Mouse (Mus musculus): ENCODE measurements around the gene Gltpd2.
"Not testable (repeated sequence)": the region's sequence is repeated elsewhere in the genome, so short reads cannot be mapped to it uniquely, and the experiment has no call there.

The Gltpd2 gene

DNA sequence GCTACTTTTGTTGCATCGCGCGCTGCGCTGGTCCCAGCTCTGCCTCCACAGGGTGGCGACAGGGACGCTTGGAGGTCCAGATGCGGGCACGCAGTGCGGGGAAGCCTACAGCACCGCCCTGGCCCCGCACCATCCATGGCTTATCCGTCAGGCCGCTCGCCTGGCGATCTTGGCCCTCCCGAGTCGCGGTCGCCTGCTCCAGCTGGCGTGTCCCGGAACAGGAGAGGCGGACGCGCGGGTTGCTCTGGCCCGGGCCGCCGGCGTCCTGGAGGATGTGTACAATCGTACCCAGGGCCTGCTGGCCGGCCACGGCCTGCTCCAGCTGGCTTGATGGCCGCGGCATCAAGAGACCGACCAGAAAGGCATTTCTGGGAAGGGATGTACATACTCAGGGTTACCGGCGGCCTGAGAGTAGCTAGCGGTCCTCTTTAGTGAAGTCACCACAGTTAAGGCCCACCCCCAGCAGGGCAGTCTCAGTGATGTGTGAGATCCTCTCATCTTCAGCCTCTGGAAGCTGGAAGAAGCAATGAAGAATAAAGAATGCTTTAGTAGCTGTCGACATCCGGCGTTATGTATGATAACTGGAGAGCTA lies 1.3 kb downstream of the Gltpd2 start:
- no peak for DNase-seq

GRCm38 (mm10) chr11:70523306-70523989 lies 4.5 kb downstream of the Gltpd2 start:
- not testable (repeated sequence) for DNase-seq

- no peak for DNase-seq
These were observed 5.8 kb downstream of the Gltpd2 start for GRCm38 (mm10) chr11:70524782-70525181.

DNA sequence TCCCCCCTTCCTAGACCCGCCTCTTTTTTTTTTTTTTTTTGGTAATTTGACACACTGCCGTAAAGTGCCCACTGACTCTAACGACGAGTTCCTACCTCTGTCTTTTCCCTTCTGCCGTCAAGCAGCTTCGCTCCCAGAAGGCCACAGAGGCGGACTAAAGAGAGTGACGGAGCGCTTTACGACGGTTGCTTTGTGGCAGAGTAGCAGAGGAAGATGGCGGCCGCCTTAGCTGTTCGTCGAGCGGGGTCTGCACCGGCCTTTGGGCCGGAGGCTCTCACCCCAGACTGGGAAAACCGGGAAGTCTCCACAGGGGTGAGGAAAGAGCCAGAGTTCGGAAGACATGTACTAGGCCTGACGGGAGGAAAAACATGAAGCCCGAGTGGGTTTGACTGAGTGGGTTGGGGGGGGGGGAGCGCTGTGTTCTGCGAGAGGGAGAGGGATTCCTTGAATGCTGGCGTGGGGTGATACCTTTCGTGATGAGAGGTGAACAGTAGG lies 6.2 kb downstream of the Gltpd2 start, which contains the start of gene Psmb6:
Psmb6 (plus strand) TSS at position 184 of the 495 bp plus-strand sequence.
- peak; percentile 97 for DNase-seq

DNA sequence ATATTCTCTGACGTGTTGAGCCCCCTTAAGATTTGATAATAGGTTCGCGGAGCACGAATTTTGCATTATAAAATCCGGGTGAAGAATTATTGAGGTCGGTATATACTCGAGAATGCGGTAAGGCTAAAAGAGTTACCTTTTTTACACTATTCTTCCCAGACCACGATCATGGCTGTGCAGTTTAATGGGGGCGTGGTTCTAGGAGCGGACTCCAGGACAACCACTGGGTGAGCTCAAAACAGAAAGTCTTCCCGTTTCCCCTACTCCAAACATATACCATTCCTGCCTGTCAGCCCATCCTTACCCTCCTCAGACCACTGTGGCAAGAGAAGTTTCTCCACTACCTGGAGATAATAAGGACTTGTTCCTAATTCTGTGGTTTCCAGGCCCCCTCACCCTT lies 6.7 kb downstream of the Gltpd2 start:
- no peak for DNase-seq

DNA sequence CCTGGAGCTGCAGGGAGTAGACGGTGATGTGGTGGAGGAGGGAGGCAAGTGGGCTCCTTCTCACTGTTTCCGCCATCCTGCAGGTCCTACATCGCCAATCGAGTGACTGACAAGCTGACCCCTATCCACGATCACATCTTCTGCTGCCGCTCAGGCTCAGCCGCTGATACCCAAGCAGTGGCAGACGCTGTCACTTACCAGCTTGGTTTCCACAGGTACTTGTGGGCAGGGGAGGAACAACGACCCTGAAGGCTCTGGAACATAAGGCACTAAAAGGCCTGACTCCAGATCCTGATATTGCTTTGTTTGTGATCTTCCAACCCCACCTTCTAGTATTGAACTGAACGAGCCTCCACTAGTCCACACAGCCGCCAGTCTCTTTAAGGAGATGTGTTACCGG lies 7.2 kb downstream of the Gltpd2 start:
- no peak for DNase-seq

DNA sequence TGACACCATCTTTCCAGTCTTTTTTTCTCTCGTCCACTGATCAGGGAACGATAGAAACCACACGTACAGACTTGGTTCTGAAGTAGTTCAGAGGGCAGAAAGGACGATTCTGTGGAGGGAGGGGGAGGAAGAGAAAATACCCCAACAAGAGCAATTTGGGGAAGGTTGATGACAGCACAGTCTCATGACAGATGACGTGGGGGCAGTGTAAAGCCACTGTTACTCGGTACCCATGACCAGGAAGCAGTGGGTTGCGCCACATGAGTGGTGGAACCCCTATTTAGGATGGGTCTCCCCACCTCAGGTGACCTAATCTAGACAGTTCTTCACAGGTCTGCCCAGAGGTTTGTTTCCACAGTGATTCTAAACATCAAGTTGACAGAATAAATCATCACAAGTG lies 9.6 kb downstream of the Gltpd2 start:
- peak; percentile 44 for DNase-seq

GRCm38 (mm10) chr11:70531065-70531464 lies 12.1 kb downstream of the Gltpd2 start:
- DNase-seq, result not testable (repeated sequence)

- DNase-seq, result no peak
These were observed 13.8 kb downstream of the Gltpd2 start, which contains the start of gene Gm40193 for GRCm38 (mm10) chr11:70532839-70533238. Gene Gm40193 (minus strand): TSS chr11:70532939.

- no peak for DNase-seq
These were observed 20.4 kb downstream of the Gltpd2 start for GRCm38 (mm10) chr11:70539423-70539822.

GRCm38 (mm10) chr11:70539877-70540587 lies 21.0 kb downstream of the Gltpd2 start, which contains the start of gene Pld2:
Gene Pld2 (plus strand): TSS chr11:70540064.
- peak; percentile 84 for DNase-seq

DNA sequence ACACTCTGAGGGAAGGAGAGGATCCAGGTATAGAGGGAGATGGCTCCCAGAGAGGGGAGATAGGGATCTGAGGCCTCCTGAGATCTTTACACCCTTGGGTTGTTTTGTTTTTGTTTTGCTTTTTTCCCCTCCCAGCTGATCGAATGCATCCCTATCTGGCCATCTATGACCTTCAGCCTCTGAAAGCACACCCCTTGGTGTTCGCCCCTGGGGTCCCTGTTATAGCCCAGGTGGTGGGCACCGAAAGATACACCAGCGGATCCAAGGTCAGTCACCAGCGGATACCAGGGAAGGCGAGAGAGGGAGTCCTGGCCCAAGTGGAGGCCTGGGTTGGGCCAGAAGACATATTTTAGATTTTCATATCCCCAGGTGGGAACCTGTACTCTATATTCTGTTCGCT lies 21.9 kb downstream of the Gltpd2 start:
- no peak for DNase-seq

DNA sequence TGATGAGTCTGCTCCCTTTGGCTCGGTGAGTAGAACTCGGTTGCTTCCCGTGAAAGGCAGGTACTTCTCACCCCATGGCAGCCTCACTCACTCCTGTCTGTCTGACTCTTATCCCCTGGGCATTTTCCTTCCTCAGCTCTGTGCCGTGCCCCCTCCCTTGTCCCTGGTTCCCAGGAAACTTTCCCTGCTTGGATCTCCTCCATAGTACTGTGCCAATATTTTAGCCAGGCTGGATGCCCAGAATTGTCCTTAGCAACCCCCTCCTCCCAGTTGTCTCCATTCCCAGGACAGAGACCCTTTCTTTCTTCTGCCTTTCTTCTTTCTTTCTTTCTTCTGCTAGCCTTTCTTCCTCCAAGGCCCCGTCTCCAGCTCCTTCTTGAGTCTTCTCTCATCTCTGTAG lies 22.4 kb downstream of the Gltpd2 start:
- DNase-seq, result no peak

DNA sequence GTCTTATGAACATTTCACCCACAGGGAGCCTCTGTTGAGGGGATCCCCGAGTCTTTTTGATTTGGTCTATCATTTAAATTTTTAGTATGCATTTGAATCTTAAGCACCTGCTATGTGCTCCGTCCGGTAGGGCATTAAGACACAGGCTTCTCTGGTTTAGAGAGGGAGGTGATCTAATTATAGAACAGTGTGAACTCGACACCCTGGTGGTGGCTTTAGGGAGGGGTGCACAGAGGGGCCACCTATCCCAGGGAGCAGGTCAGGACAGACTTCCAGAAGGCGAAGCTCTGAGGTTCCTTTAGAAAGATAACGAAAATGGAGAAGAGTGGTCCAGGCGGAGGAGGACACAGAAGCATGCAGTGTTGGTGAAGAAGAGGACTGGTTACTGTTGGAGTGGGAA lies 25.5 kb downstream of the Gltpd2 start:
- no peak for DNase-seq

GRCm38 (mm10) chr11:70551526-70551925 lies 32.5 kb downstream of the Gltpd2 start:
- no peak for DNase-seq

DNA sequence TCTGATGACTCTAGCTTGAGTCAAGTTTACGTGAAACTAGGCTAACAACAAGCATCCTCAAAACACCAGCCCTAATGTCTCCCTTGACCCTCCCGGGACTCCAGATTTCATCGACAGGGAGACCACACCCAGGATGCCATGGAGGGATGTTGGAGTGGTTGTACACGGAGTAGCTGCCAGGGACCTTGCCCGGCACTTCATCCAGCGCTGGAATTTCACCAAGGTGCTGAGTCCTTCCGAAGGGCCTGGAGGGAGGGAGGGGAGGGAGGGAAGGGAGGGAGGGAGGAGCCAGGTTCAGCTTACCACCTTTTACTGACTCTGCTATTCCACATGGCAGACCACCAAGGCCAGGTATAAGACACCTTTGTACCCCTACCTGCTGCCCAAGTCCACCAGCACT lies 34.9 kb downstream of the Gltpd2 start:
- no peak for DNase-seq

DNA sequence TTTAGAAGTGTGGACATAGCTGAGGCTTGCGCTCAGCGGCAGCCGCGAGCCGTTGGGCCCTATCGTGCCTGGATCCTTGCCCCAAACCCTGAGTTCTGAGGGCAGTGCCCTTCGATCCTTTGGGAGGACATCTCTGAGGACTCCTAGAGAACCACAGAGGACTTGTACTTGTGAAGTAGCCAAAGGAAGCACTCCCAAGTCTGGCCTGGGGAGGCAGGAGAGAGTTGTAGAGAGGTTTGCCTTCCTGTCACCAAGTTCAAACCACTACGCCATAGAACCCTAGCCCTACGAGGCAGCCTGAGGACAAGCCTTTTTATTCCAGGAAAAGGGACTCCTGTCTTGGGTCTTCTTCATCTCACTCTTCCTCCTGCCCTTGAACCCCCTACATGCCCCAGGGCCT lies 38.5 kb downstream of the Gltpd2 start:
- DNase-seq, result no peak

DNA sequence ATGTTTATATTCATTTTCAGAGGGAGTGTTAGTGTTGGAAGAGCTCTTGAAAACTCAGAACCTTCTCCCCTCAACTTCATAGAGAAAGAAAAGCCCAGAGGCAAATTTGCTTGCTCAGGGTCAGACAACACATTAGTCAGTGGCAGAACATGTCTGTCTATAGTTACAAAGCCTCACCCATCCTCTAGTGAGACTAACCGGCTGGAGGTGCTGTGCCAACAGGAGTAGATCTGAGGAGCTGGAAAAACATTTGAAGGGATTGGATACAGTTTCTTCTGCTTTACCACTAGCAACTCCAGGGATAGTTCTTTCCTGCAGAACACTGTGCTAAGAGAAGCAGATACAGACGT lies 42.9 kb downstream of the Gltpd2 start:
- no peak for DNase-seq

DNA sequence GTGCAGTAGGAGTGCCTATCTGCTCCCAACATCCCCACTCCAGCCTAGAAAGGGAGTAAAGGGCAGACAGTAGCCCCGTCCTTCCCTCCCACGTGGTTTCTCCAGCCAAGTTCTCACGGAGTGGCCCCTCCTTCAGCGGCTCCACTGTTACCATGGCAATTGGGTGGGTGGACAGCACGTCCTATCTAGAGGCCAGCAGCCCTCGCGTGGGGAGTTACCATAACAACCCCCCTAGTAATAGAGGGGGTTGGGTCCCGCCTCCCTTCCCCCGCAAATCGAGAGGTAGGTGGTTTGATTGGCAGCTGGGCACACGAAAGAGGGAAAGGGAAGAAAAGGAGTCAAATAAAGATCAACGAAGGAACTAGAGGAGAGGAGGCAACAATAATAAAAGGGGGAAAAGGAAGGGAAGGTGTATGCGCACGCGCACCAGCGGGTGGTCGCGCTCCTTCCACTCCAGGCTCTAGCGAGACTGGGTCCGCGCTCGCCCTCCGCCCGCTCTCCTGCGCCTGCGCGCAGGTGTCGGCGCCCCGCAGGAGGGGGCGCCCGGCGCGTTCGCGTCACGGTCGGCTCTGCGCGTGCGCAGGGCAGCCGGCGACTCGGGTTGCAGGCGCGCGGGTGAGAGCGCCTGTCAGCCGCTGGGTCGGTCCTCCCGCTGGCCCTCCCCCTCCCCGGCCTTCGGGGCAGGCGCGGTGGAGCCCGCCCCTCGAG lies 43.4 kb downstream of the Gltpd2 start, which contains the start of gene Mink1:
Mink1 (plus strand) TSS at position 595 of the 708 bp plus-strand sequence.
- peak; percentile 96 for DNase-seq

DNA sequence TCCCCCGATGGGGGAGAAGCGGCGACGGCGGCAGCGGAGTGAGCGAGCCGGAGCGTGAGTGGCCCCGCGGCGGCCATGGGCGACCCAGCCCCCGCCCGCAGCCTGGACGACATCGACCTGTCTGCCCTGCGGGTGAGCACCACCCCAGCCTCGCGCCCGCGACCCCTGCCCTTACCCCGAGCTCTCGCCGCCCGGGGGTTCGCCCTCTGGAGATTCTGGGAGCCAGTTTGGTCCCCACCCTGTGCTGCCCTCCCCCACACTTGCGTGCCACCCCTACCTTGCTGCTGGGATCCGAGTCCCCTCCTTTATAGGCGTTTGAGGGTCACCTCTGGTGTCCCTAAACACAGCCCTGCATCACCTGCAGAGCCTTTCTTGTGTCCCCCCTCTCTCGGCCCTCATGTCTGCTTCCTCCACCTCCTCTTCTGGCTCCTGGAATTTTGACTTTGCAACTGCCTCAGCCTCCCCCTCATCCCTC lies 44.0 kb downstream of the Gltpd2 start:
- DNase-seq, result no peak

DNA sequence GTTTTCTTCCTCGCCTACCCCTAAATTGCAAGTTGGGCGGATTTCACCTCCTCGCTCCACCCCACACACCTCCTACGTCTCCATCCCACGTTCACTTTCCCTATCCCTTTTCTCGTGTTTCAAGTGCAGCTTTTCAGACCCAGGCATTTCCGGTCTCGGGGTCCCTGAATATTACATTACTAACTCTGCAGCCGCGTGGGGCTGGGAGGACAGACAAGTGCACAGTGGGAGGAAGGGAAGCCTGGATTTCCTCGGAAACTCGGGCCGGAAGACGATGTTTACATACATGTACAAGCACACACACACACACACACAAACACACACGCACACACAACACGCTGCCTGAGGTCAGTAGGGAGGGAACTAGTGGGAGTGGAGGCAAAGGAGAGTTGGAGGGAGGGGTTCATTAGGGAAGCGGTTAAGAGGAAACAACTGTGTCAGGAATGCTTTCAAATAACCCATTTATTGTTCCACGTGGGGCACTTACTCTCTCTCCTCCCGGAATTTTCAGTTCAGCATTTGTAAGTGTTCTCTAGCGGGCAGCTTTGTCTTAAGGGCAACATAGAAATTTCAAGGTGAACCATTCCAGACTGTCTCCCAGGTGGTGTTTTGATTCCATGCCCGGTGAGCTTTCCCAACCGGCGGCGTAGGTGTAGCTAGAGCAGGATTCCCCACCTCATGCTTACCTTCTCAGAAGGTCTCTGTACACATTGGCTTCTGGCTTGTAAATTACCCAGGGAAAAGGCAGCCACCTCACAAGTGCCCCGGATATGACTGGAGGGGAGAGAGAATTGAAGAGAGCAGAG lies 44.7 kb downstream of the Gltpd2 start:
- DNase-seq, result no peak

- DNase-seq, result no peak
These were observed 45.4 kb downstream of the Gltpd2 start for GRCm38 (mm10) chr11:70564276-70564873.

Measured in layer of hippocampus, adult 9-11 months (tissue).